Mouse (Mus musculus) thymus, adult 2 months (tissue): ENCODE results near the gene Mical2.

Experiments used
- CTCF ChIP-seq: fragments of 200-500 bp; IDR thresholded peaks from 2 replicates; pipeline ENCODE4 v1.5.1; 2012; ENCODE audit warnings: mild to moderate bottlenecking, control low read depth, low read length, moderate library complexity, borderline replicate concordance; ENCODE audit not compliant: control insufficient read depth, poor library complexity, insufficient read depth; ENCODE audit errors: extremely low read depth
- POLR2A ChIP-seq: fragments of 200-500 bp; IDR thresholded peaks from 2 replicates; pipeline ENCODE4 v1.6.1; 2012; ENCODE audit warnings: mild to moderate bottlenecking, low read length, control low read depth, moderate library complexity; ENCODE audit not compliant: control insufficient read depth, poor library complexity, insufficient read depth; ENCODE audit errors: extremely low read depth

GRCm38 (mm10) chr7:112328969-112329368 is 103.3 kb downstream of the Mical2 start:
- TF ChIP-seq CTCF: no peak
- no peak for TF ChIP-seq POLR2A
